9 mouse cellular contexts compared by ENCODE assay signal in genomic region chr6:84093473-84093872, GRCm38 (mm10).
A peak's percentile ranks its signal among the peaks of the same experiment; 100 is the strongest.
DNase-seq lines count a peak whose midpoint lies in the region; ATAC-seq and TF ChIP-seq lines count a peak whose summit lies in the region.
"Had no signal": no experiment of that assay in that cellular context is flagged by ENCODE, and none has a peak within 500 bp of the region (broad histone marks: within the 10 kb centered on the region; RNA-seq: fewer than 3 reads in every experiment).

No protein-coding gene starts in this region.

- H3K9ac ChIP-seq in heart, postnatal 0 days (replicated peaks; ENCODE audit: low read depth, low read length), result no peak overlapping the region
- no peak overlapping the region for H3K9ac ChIP-seq in ES-E14 (ENCODE audit: insufficient read depth, low read depth, low read length, poor library complexity, severe bottlenecking)
- H3K9ac ChIP-seq: limb, embryonic 13.5 days had no signal

- TF ChIP-seq CTCF in heart, postnatal 0 days (IDR thresholded peaks at IDR 0.05; ENCODE audit: low read depth), result peak; percentile 75

- no peak overlapping the region for H3K4me2 ChIP-seq in heart, postnatal 0 days (ENCODE audit: low read depth, low read length)
- H3K4me2 ChIP-seq: limb, embryonic 13.5 days had no signal

- ATAC-seq in heart, postnatal 0 days (ENCODE audit: insufficient read depth, low read depth), result 0 out of 2 replicates have a peak, but pooled peaks have one; percentile 35
- ATAC-seq in common myeloid progenitor, adult 5-6 weeks (replicated peaks; ENCODE audit: low read depth, poor library complexity, severe bottlenecking), result peak; percentile 38

- H3K9me3 ChIP-seq in heart, postnatal 0 days (replicated peaks; ENCODE audit: control insufficient read depth, low read length), result no peaks in the 10 kb centered on the region
- H3K9me3 ChIP-seq in heart, embryonic 10.5 days, result no peaks in the 10 kb centered on the region
- H3K9me3 ChIP-seq in ES-E14 (ENCODE audit: control insufficient read depth, insufficient read depth, low read depth, low read length), result no peaks in the 10 kb centered on the region
- H3K9me3 ChIP-seq: limb, embryonic 13.5 days had no signal

- DNase-seq in heart, postnatal 0 days (ENCODE audit: low spot score), result peak; percentile 45
- DNase-seq in heart, embryonic 10.5 days (ENCODE audit: low spot score), result no peak
- DNase-seq in ES-E14 (ENCODE audit: low read depth, low spot score), result no peak
- DNase-seq in induced T-regulatory cell, adult 2 months (ENCODE audit: low read depth), result peak; percentile 45
- peak; percentile 55 for DNase-seq in lung, postnatal 10 days
- peak; percentile 11 to 18 for DNase-seq in right cerebral cortex, postnatal 36 days (ENCODE audit: low spot score in 2 of 2)
- no peak for DNase-seq in frontal cortex, postnatal 10 days (ENCODE audit: low spot score in 2 of 2)

- no peak overlapping the region for H3K4me3 ChIP-seq in heart, postnatal 0 days (ENCODE audit: low read depth, low read length)
- no peak overlapping the region for H3K4me3 ChIP-seq in heart, embryonic 10.5 days
- H3K4me3 ChIP-seq in ES-E14 (ENCODE audit: insufficient read depth in 1 of 2, low read depth in 1 of 2, low read length in 2 of 2, poor library complexity in 1 of 2, severe bottlenecking in 1 of 2), result no peak overlapping the region
- H3K4me3 ChIP-seq: limb, embryonic 13.5 days had no signal

- H3K27ac ChIP-seq in heart, postnatal 0 days (ENCODE audit: low read depth), result no peak overlapping the region
- H3K27ac ChIP-seq in heart, embryonic 10.5 days, result no peak overlapping the region
- no peak overlapping the region for H3K27ac ChIP-seq in ES-E14 (ENCODE audit: insufficient read depth, low read depth, low read length, poor library complexity, severe bottlenecking)
- H3K27ac ChIP-seq: limb, embryonic 13.5 days had no signal

- peaks cover 24% of the 10 kb centered on the region for H3K36me3 ChIP-seq in heart, postnatal 0 days (replicated peaks; ENCODE audit: control insufficient read depth, insufficient read depth, low read length)
- peaks cover 24% of the 10 kb centered on the region for H3K36me3 ChIP-seq in heart, embryonic 10.5 days
- H3K36me3 ChIP-seq in ES-E14 (ENCODE audit: control insufficient read depth, insufficient read depth, low read length, poor library complexity, severe bottlenecking), result no peaks in the 10 kb centered on the region
- H3K36me3 ChIP-seq: limb, embryonic 13.5 days had no signal

- WGBS in heart, postnatal 0 days, result 28% methylated on average over 4 of the region's 4 CpGs
- 23% methylated on average over 4 of the region's 4 CpGs for WGBS in heart, embryonic 10.5 days

- TF ChIP-seq EP300 in heart, postnatal 0 days (IDR thresholded peaks at IDR 0.05; ENCODE audit: low read depth), result no peak

- no peaks in the 10 kb centered on the region for H3K27me3 ChIP-seq in heart, postnatal 0 days (ENCODE audit: control insufficient read depth, insufficient read depth, low read length)
- no peaks in the 10 kb centered on the region for H3K27me3 ChIP-seq in heart, embryonic 10.5 days (ENCODE audit: insufficient read depth, poor library complexity, severe bottlenecking)
- H3K27me3 ChIP-seq: limb, embryonic 13.5 days had no signal

- no peaks in the 10 kb centered on the region for H3K4me1 ChIP-seq in heart, postnatal 0 days (ENCODE audit: control insufficient read depth, insufficient read depth)
- H3K4me1 ChIP-seq in heart, embryonic 10.5 days, result no peaks in the 10 kb centered on the region; the same call in 1 of the 2 replicates
- no peaks in the 10 kb centered on the region; a peak in 1 of 4 replicates for H3K4me1 ChIP-seq in ES-E14 (ENCODE audit: control insufficient read depth in 2 of 2, insufficient read depth in 2 of 2, low read length in 2 of 2, poor library complexity in 1 of 2)

- in situ Hi-C loops in ES-E14 (cut with MboI; ENCODE audit: low sequenced_read_pairs in 2 of 2, unreplicated experiment in 2 of 2), result loop anchor here (10.0 to 25.0 kb wide), 3 partner anchors 311 to 494 kb away; partner anchors contain the start of gene Cyp26b1 (in 1 of the 2)

TF ChIP-seq in ES-E14, 5 proteins besides CTCF, POLR2A, EP300 and RAD21:
- TF ChIP-seq HCFC1 (IDR thresholded peaks at IDR 0.05; ENCODE audit: borderline replicate concordance, insufficient read depth, low read length), result no peak
- peak; percentile 39; the same call in 1 of the 2 replicates for TF ChIP-seq ZC3H11A (IDR thresholded peaks at IDR 0.05; ENCODE audit: borderline replicate concordance, low read depth, low read length)
- TF ChIP-seq CHD2 (IDR thresholded peaks at IDR 0.05; ENCODE audit: low read depth, low read length), result no peak

Comparison
In these comparisons a context has a peak if more than half of its experiments do, and no peak if none do; other contexts are left out.
1. DNase-seq: peak in heart, postnatal 0 days (single experiment), induced T-regulatory cell, adult 2 months (single experiment), lung, postnatal 10 days (single experiment) and right cerebral cortex, postnatal 36 days (2 of 2); none in heart, embryonic 10.5 days (single experiment), ES-E14 (single experiment) and frontal cortex, postnatal 10 days (0 of 2).